In the genomic region with DNA sequence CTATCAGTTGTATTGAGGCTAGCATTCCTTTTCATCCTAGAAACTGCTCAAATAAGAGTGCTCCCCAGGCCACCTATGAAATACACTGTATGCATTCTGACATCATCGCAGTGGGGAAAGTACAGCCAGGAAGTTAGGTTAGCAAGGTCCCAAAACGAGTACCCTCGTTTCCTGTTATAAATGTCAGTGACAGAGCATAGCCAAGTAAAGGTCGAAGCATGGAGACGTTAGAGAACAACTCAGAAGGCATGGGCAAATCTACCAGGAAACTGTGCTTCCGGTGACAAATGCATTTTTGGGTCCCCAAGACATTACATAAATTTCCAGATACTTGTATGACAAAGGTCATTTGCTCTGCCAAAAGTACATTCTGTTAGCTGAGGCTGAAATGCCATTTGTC, we compare ENCODE assay signal across 23 mouse cellular contexts. TPM values are rescaled to one million over a fixed set of nuclear protein-coding genes. Genes with fewer than 3 reads are reported as not detected.
A peak's percentile ranks its signal among the peaks of the same experiment; 100 is the strongest.
DNase-seq lines count a peak whose midpoint lies in the region; ATAC-seq and TF ChIP-seq lines count a peak whose summit lies in the region.
"Had no signal": no experiment of that assay in that cellular context is flagged by ENCODE, and none has a peak within 500 bp of the region (broad histone marks: within the 10 kb centered on the region; RNA-seq: fewer than 3 reads in every experiment).

No protein-coding gene starts in this region.

- TF ChIP-seq EP300 in liver, postnatal 0 days (IDR thresholded peaks at IDR 0.05; ENCODE audit: low read depth), result no peak

- no peaks in the 10 kb centered on the region for H3K9me3 ChIP-seq in liver, postnatal 0 days (ENCODE audit: low read length)
- H3K9me3 ChIP-seq in liver, embryonic 11.5 days (ENCODE audit: control insufficient read depth, low read length), result no peaks in the 10 kb centered on the region
- no peaks in the 10 kb centered on the region for H3K9me3 ChIP-seq in heart, embryonic 11.5 days (replicated peaks; ENCODE audit: control insufficient read depth, low read length)
- H3K9me3 ChIP-seq in forebrain, embryonic 13.5 days (replicated peaks), result no peaks in the 10 kb centered on the region
- H3K9me3 ChIP-seq: embryonic facial prominence, embryonic 15.5 days; forebrain, embryonic 12.5 days; intestine, embryonic 15.5 days; limb, embryonic 15.5 days; lung, embryonic 15.5 days; neural tube, embryonic 13.5 days had no signal

- TF ChIP-seq CTCF in liver, postnatal 0 days (IDR thresholded peaks at IDR 0.05; ENCODE audit: low read depth), result no peak

- H3K27ac ChIP-seq in liver, postnatal 0 days (ENCODE audit: low read depth), result no peak overlapping the region
- no peak overlapping the region for H3K27ac ChIP-seq in liver, embryonic 11.5 days (ENCODE audit: low read depth, low read length)
- no peak overlapping the region for H3K27ac ChIP-seq in heart, embryonic 11.5 days (ENCODE audit: low read depth, low read length)
- H3K27ac ChIP-seq in forebrain, embryonic 13.5 days, result no peak overlapping the region
- H3K27ac ChIP-seq: embryonic facial prominence, embryonic 15.5 days; forebrain, embryonic 12.5 days; intestine, embryonic 15.5 days; limb, embryonic 15.5 days; lung, embryonic 15.5 days; neural tube, embryonic 13.5 days; stomach, postnatal 0 days had no signal

- peaks cover 9% of the 10 kb centered on the region; the same call in 1 of the 2 replicates for H3K4me1 ChIP-seq in liver, postnatal 0 days (ENCODE audit: insufficient read depth)
- no peaks in the 10 kb centered on the region for H3K4me1 ChIP-seq in liver, embryonic 11.5 days (replicated peaks; ENCODE audit: control insufficient read depth, insufficient read depth, low read length)
- no peaks in the 10 kb centered on the region for H3K4me1 ChIP-seq in heart, embryonic 11.5 days (ENCODE audit: control insufficient read depth, insufficient read depth, low read length)
- 0 out of 2 replicates have a peak, but pooled peaks cover 4% of the 10 kb centered on the region for H3K4me1 ChIP-seq in forebrain, embryonic 13.5 days
- H3K4me1 ChIP-seq: embryonic facial prominence, embryonic 15.5 days; forebrain, embryonic 12.5 days; limb, embryonic 15.5 days; neural tube, embryonic 13.5 days had no signal

- no peak for DNase-seq in liver, postnatal 0 days
- no peak for DNase-seq in liver, embryonic 11.5 days (ENCODE audit: low spot score)
- peak; percentile 9 for DNase-seq in c-Kit-positive CD71-negative TER-119-negative erythroid progenitor cells, embryonic 14.5 days (ENCODE audit: low read depth)
- DNase-seq in thymus, postnatal 14 days, result peak; percentile 28
- no peak for DNase-seq in layer of hippocampus, adult 9-11 months
- DNase-seq: kidney, postnatal 10 days; retina, postnatal 1 day had no signal

- WGBS in liver, postnatal 0 days (ENCODE audit: insufficient replicate concordance), result 23% methylated on average over 6 of the region's 6 CpGs
- 43% methylated on average over 6 of the region's 6 CpGs for WGBS in liver, embryonic 11.5 days
- WGBS in heart, embryonic 11.5 days (ENCODE audit: insufficient replicate concordance), result 63% methylated on average over 6 of the region's 6 CpGs
- 88% methylated on average over 6 of the region's 6 CpGs for WGBS in forebrain, embryonic 13.5 days

- no peaks in the 10 kb centered on the region for H3K27me3 ChIP-seq in liver, postnatal 0 days (ENCODE audit: insufficient read depth, low read length)
- H3K27me3 ChIP-seq in liver, embryonic 11.5 days (replicated peaks; ENCODE audit: control insufficient read depth, insufficient read depth, low read length), result no peaks in the 10 kb centered on the region
- H3K27me3 ChIP-seq in heart, embryonic 11.5 days (ENCODE audit: control insufficient read depth, insufficient read depth, low read length), result no peaks in the 10 kb centered on the region
- H3K27me3 ChIP-seq in forebrain, embryonic 13.5 days, result no peaks in the 10 kb centered on the region
- H3K27me3 ChIP-seq: embryonic facial prominence, embryonic 15.5 days; forebrain, embryonic 12.5 days; intestine, embryonic 15.5 days; limb, embryonic 15.5 days; lung, embryonic 15.5 days; neural tube, embryonic 13.5 days had no signal

- no peak overlapping the region for H3K9ac ChIP-seq in liver, postnatal 0 days (replicated peaks)
- no peak overlapping the region for H3K9ac ChIP-seq in liver, embryonic 11.5 days (ENCODE audit: low read depth, low read length)
- no peak overlapping the region for H3K9ac ChIP-seq in heart, embryonic 11.5 days (ENCODE audit: low read depth, low read length)
- H3K9ac ChIP-seq in forebrain, embryonic 13.5 days, result no peak overlapping the region
- H3K9ac ChIP-seq: embryonic facial prominence, embryonic 15.5 days; forebrain, embryonic 12.5 days; intestine, embryonic 15.5 days; limb, embryonic 15.5 days; lung, embryonic 15.5 days; neural tube, embryonic 13.5 days had no signal

- ATAC-seq in liver, postnatal 0 days, result peak; percentile 13; the same call in 1 of the 2 replicates
- ATAC-seq in liver, embryonic 11.5 days (replicated peaks; ENCODE audit: low FRiP score), result no peak
- ATAC-seq in megakaryocyte progenitor cell, adult 5-6 weeks (replicated peaks; ENCODE audit: poor library complexity), result peak; percentile 65
- ATAC-seq in heart, embryonic 11.5 days (replicated peaks; ENCODE audit: insufficient number of reproducible peaks, low FRiP score, low TSS enrichment), result no peak
- no peak for ATAC-seq in forebrain, embryonic 13.5 days
- ATAC-seq: intestine, embryonic 15.5 days; midbrain, embryonic 16.5 days had no signal

- no peak overlapping the region for H3K4me3 ChIP-seq in liver, postnatal 0 days (ENCODE audit: low read depth, low read length)
- no peak overlapping the region for H3K4me3 ChIP-seq in liver, embryonic 11.5 days (ENCODE audit: low read depth, low read length)
- H3K4me3 ChIP-seq in heart, embryonic 11.5 days (ENCODE audit: low read depth, low read length), result no peak overlapping the region
- H3K4me3 ChIP-seq in forebrain, embryonic 13.5 days, result no peak overlapping the region
- H3K4me3 ChIP-seq: embryonic facial prominence, embryonic 15.5 days; forebrain, embryonic 12.5 days; intestine, embryonic 15.5 days; limb, embryonic 15.5 days; lung, embryonic 15.5 days; neural tube, embryonic 13.5 days had no signal

- H3K36me3 ChIP-seq in liver, postnatal 0 days (replicated peaks; ENCODE audit: insufficient read depth, low read length), result no peaks in the 10 kb centered on the region
- H3K36me3 ChIP-seq in liver, embryonic 11.5 days (ENCODE audit: control insufficient read depth, insufficient read depth, low read length), result no peaks in the 10 kb centered on the region
- no peaks in the 10 kb centered on the region for H3K36me3 ChIP-seq in heart, embryonic 11.5 days (ENCODE audit: control insufficient read depth, insufficient read depth, low read length)
- no peaks in the 10 kb centered on the region for H3K36me3 ChIP-seq in forebrain, embryonic 13.5 days (ENCODE audit: poor library complexity, severe bottlenecking)
- H3K36me3 ChIP-seq: embryonic facial prominence, embryonic 15.5 days; forebrain, embryonic 12.5 days; intestine, embryonic 15.5 days; limb, embryonic 15.5 days; lung, embryonic 15.5 days; neural tube, embryonic 13.5 days had no signal

- no peak overlapping the region for H3K4me2 ChIP-seq in liver, postnatal 0 days (ENCODE audit: low read depth, low read length)
- no peak overlapping the region for H3K4me2 ChIP-seq in liver, embryonic 11.5 days
- no peak overlapping the region for H3K4me2 ChIP-seq in heart, embryonic 11.5 days
- H3K4me2 ChIP-seq in forebrain, embryonic 13.5 days, result no peak overlapping the region
- H3K4me2 ChIP-seq: embryonic facial prominence, embryonic 15.5 days; forebrain, embryonic 12.5 days; intestine, embryonic 15.5 days; limb, embryonic 15.5 days; lung, embryonic 15.5 days; neural tube, embryonic 13.5 days had no signal

RNA-seq across cellular contexts. Expression of gene A1cf, which starts 41.9 kb away (rescaled TPM):
- 8.8 and 11.5 TPM in 2 replicates for polyA plus RNA-seq in liver, postnatal 0 days (2015; fragmentation: Nextera tagmentation; extraction: Ambion mirVana)
- 10.9 and 11.1 TPM in 2 replicates for polyA plus RNA-seq in liver, embryonic 11.5 days (2014; fragmentation: Nextera tagmentation; extraction: Ambion mirVana)
- not detected in 2 replicates for total RNA-seq in megakaryocyte progenitor cell, adult 5-6 weeks (2015)
- not detected in 2 replicates for total RNA-seq in megakaryocyte progenitor cell, adult 5-6 weeks (2017)
- 0.62 TPM in 1 of 2 replicates, not detected in the other for polyA plus RNA-seq in heart, embryonic 11.5 days (2014; fragmentation: Nextera tagmentation; extraction: Ambion mirVana)
- polyA plus RNA-seq in forebrain, embryonic 13.5 days (2015; fragmentation: Nextera tagmentation; extraction: Ambion mirVana), result not detected in 2 replicates
- total RNA-seq: layer of hippocampus, postnatal 10 days; left cerebral cortex, postnatal 10 days had no signal
- polyA plus RNA-seq: C2C12; embryonic facial prominence, embryonic 15.5 days; forebrain, embryonic 12.5 days; heart, embryonic 14.5 days; hindbrain, embryonic 11.5 days; limb, embryonic 15.5 days; lung, embryonic 15.5 days; midbrain, embryonic 16.5 days; neural tube, embryonic 13.5 days had no signal

Comparison
In these comparisons a context has a peak if more than half of its experiments do, and no peak if none do; other contexts are left out.
1. ATAC-seq: peak in liver, postnatal 0 days (single experiment) and megakaryocyte progenitor cell, adult 5-6 weeks (single experiment); none in liver, embryonic 11.5 days (single experiment), heart, embryonic 11.5 days (single experiment) and forebrain, embryonic 13.5 days (single experiment).
2. DNase-seq: peak in c-Kit-positive CD71-negative TER-119-negative erythroid progenitor cells, embryonic 14.5 days (single experiment) and thymus, postnatal 14 days (single experiment); none in liver, postnatal 0 days (single experiment), liver, embryonic 11.5 days (single experiment) and layer of hippocampus, adult 9-11 months (single experiment).